Mouse (Mus musculus) stomach, adult 2 months (tissue): ENCODE measurements around the gene Ppp1r12c. TPM values are rescaled to one million over a fixed set of nuclear protein-coding genes. Genes with fewer than 3 reads are reported as not detected.

ENCODE experiments used
- polyA plus RNA-seq: library from polyadenylated mRNA; depleted of rRNA; stranded (reverse); fragments of >200 nt; gene quantifications from 2 replicates; pipeline ENCODE4 v1.2.3, GENCODE M21; 2012; rRNA removed

Gene Ppp1r12c
- 50.5 and 87.0 TPM in 2 replicates for polyA plus RNA-seq

GRCm38 (mm10) chr7:4501558-4502397 is at the start of gene Ppp1r12c:
Ppp1r12c (minus strand) TSS chr7:4501680.

GRCm38 (mm10) chr7:4547221-4547641 is 45.8 kb upstream of the Ppp1r12c start, which contains the start of gene Syt5:
Syt5 (minus strand) TSS chr7:4547541.

GRCm38 (mm10) chr7:4532005-4532729 is 30.7 kb upstream of the Ppp1r12c start, which contains the start of gene Dnaaf3:
Dnaaf3 (minus strand) TSS chr7:4532453.

GRCm38 (mm10) chr7:4524212-4524922 is 22.9 kb upstream of the Ppp1r12c start, which contains the start of gene Tnni3:
Tnni3 (minus strand) TSS chr7:4524229.

GRCm38 (mm10) chr7:4516332-4517050 is 15.0 kb upstream of the Ppp1r12c start, which contains the start of gene Tnnt1:
Tnnt1 (minus strand) TSS chr7:4516382.

GRCm38 (mm10) chr7:4460576-4461434 is 40.7 kb downstream of the Ppp1r12c start, which contains the start of gene Eps8l1:
Eps8l1 (plus strand) TSS chr7:4460674.

GRCm38 (mm10) chr7:4445216-4445791 is 56.2 kb downstream of the Ppp1r12c start, which contains the start of gene Rdh13:
Rdh13 (minus strand) TSS chr7:4445649.

Other genes starting within 250 kb of the Ppp1r12c start
- 0.08 TPM in 1 of 2 replicates, not detected in the other for gene Ncr1, start 164.0 kb downstream of the Ppp1r12c start, polyA plus RNA-seq
- gene Gp6, start 103.9 kb downstream of the Ppp1r12c start, polyA plus RNA-seq = not detected in 2 replicates
- gene Rdh13, start 56.0 kb downstream of the Ppp1r12c start, polyA plus RNA-seq = 12.7 and 16.0 TPM in 2 replicates
- 26.8 and 36.5 TPM in 2 replicates for gene Eps8l1, start 41.0 kb downstream of the Ppp1r12c start, polyA plus RNA-seq
- 0.67 and 1.7 TPM in 2 replicates for gene Tnnt1, start 14.7 kb upstream of the Ppp1r12c start, polyA plus RNA-seq
- 323 and 819 TPM in 2 replicates for gene Tnni3, start 22.5 kb upstream of the Ppp1r12c start, polyA plus RNA-seq
- 2.5 and 2.6 TPM in 2 replicates for gene Dnaaf3, start 30.8 kb upstream of the Ppp1r12c start, polyA plus RNA-seq
- 3.7 and 3.8 TPM in 2 replicates for gene Syt5, start 45.9 kb upstream of the Ppp1r12c start, polyA plus RNA-seq
- 7.3 and 7.4 TPM in 2 replicates for gene Ptprh, start 102.4 kb upstream of the Ppp1r12c start, polyA plus RNA-seq
- gene Tmem86b, start 129.7 kb upstream of the Ppp1r12c start, polyA plus RNA-seq = 5.9 and 8.5 TPM in 2 replicates
- gene Ppp6r1, start 157.3 kb upstream of the Ppp1r12c start, polyA plus RNA-seq = 60.2 and 68.9 TPM in 2 replicates
- 29.1 and 32.0 TPM in 2 replicates for gene Hspbp1, start 183.4 kb upstream of the Ppp1r12c start, polyA plus RNA-seq
- 2.5 and 3.5 TPM in 2 replicates for gene Brsk1, start 188.9 kb upstream of the Ppp1r12c start, polyA plus RNA-seq
- gene Tmem150b, start 223.6 kb upstream of the Ppp1r12c start, polyA plus RNA-seq = 15.3 and 16.5 TPM in 2 replicates
- 98.9 and 123 TPM in 2 replicates for gene Kmt5c, start 238.4 kb upstream of the Ppp1r12c start, polyA plus RNA-seq